Mouse (Mus musculus) small intestine, adult 2 months (tissue): ENCODE results near the gene 1700086D15Rik. TPM values are rescaled to one million over a fixed set of nuclear protein-coding genes. Genes with fewer than 3 reads are reported as not detected.

Experiments
- H3K27ac ChIP-seq: fragments of 200-500 bp; 2 replicates; pipeline ENCODE4 v1.5.1; 2012; ENCODE audit warnings: low read depth, low read length, control low read depth, inconsistent platforms; ENCODE audit not compliant: insufficient read depth
- H3K27me3 ChIP-seq: fragments of 200-500 bp; 2 replicates; pipeline ENCODE4 v1.6.1; 2012; ENCODE audit warnings: mild to moderate bottlenecking, moderate library complexity, low read length, inconsistent platforms; ENCODE audit not compliant: control insufficient read depth, insufficient read depth
- H3K36me3 ChIP-seq: fragments of 200-500 bp; 2 replicates; pipeline ENCODE4 v1.6.1; 2012; ENCODE audit warnings: mild to moderate bottlenecking, low read length, control low read depth, inconsistent platforms; ENCODE audit not compliant: control insufficient read depth, insufficient read depth
- H3K4me1 ChIP-seq: fragments of 200-500 bp; 2 replicates; pipeline ENCODE4 v1.6.1; 2012; ENCODE audit warnings: low read length, inconsistent platforms, mixed read lengths; ENCODE audit not compliant: control insufficient read depth, insufficient read depth, insufficient read length
- H3K4me3 ChIP-seq: fragments of 200-500 bp; 2 replicates; pipeline ENCODE4 v1.5.1; 2012; ENCODE audit warnings: low read depth, mild to moderate bottlenecking, control low read depth, inconsistent platforms, low read length, moderate library complexity
- CTCF ChIP-seq: fragments of 200-500 bp; IDR thresholded peaks from 2 replicates; pipeline ENCODE4 v1.5.1; 2012; ENCODE audit warnings: low read depth, mild to moderate bottlenecking, control low read depth, inconsistent platforms, low read length, moderate library complexity, mixed read lengths; ENCODE audit not compliant: insufficient replicate concordance, insufficient read length; ENCODE audit errors: extremely low read depth
- POLR2A ChIP-seq: fragments of 200-500 bp; IDR thresholded peaks from 2 replicates; pipeline ENCODE4 v1.6.1; 2012; ENCODE audit warnings: low read depth, mild to moderate bottlenecking, control low read depth, inconsistent platforms, low read length, moderate library complexity
- WGBS: fragments of 180-500 bp; shearing (Covaris S2); methylation state at CpG from one replicate; pipeline ENCODE4 v1.1.7; 2018; 5-methylcytosine and 5-hydroxymethylcytosine counted together
- polyA plus RNA-seq: library from polyadenylated mRNA; depleted of rRNA; stranded (reverse); fragments of >200 nt; gene quantifications from 2 replicates; pipeline ENCODE4 v1.2.3, GENCODE M21; 2012

The 1700086D15Rik gene
- polyA plus RNA-seq, 1 experiment = not detected

DNA sequence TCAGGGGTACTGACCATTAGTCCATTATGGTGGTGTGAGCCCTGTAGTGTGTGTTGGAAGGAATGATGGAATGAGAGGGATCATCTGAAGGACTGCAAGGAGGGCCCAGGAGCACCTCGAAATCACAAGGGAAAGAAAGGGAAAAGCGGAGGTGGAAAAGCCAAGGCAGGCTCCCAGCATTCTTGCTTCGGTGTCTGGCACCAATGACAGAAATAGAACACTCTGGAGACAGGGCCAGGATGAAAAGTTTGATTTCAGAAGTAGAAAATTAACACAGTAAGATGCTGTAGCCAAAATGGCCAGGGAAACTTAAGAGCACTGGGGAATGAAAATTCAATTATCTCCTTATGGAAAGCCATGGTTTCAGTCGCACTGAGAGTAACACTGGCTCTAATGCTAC is 26.0 kb downstream of the 1700086D15Rik start:
- 88% methylated on average over 4 of the region's 4 CpGs for WGBS
- H3K4me3 ChIP-seq = no peak overlapping the region
- H3K27ac ChIP-seq = no peak overlapping the region
- no peaks in the 10 kb centered on the region for H3K27me3 ChIP-seq
- TF ChIP-seq POLR2A (no peak), CTCF (no peak)
- H3K36me3 ChIP-seq = no peaks in the 10 kb centered on the region
- H3K4me1 ChIP-seq = no peaks in the 10 kb centered on the region

DNA sequence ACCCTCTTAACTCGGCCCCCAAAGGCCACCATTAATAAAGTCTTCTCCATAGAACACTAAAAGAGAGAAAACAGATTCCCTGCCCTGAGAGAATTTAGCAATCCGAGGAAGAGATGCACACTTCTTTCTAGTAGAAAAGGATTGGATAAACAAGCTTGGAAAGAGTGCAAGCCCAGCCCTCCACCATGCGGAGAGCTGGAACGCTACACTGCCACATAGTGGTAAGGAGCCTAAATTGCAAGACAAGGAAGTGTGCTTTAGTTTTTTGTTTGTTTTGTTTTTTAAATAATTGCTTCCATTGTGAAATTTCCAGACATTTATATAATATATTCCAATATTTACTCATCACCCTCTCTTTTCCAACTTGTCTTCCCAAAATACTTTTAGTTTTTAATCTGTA is 30.6 kb downstream of the 1700086D15Rik start:
- no peaks in the 10 kb centered on the region for H3K36me3 ChIP-seq
- TF ChIP-seq CTCF (no peak), POLR2A (no peak)

DNA sequence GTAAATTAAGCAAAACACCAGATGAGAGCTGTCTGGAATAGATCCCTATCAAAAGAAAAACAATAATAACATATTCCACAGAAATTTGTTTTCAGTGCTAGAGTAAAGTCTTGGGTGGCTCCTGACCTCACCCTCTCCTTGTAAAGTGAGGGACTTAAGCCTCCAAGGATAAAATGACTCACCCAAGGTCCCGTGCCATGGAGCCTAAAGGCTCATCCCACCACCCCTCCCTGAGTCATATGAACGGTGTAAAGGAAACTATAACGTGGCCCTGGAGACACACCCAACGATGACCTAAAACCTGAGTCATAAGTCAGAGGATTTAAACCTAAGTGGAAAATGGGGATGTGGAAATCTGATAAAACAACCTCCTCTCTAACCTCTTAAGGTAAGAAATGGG is 31.0 kb downstream of the 1700086D15Rik start:
- no peaks in the 10 kb centered on the region for H3K4me1 ChIP-seq
- H3K27ac ChIP-seq = no peak overlapping the region
- H3K36me3 ChIP-seq = no peaks in the 10 kb centered on the region
- TF ChIP-seq CTCF (no peak), POLR2A (no peak)
- 40% methylated on average over 4 of the region's 4 CpGs for WGBS
- no peak overlapping the region for H3K4me3 ChIP-seq
- H3K27me3 ChIP-seq = no peaks in the 10 kb centered on the region

More for the DNA sequence above, 30.6 kb downstream of the 1700086D15Rik start:
- WGBS = 84% methylated on average over 4 of the region's 4 CpGs
- Histone ChIP-seq H3K4me1 (no peaks in the 10 kb centered on the region), H3K4me3 (no peak overlapping the region), H3K27ac (no peak overlapping the region), H3K27me3 (no peaks in the 10 kb centered on the region)

DNA sequence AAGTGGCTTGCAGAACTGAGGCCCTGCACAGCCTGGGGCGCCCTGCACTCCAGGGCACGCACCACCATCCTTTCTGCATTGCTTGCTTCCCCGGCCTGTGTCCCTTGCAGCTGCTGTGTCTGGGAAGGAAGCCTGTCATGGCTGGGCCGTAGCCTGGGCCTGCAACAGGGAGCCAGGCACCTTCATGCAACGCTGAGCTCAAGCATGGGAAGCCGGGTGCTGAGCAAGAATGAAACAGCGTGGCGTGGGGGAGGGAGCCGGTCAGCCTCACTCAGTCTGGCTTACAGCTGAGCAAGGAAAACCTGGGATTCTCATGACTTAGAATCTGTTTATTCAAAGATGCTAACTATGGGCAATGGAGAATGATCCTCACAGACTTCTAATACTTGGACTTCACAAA is 33.1 kb downstream of the 1700086D15Rik start:
- Histone ChIP-seq H3K27me3 (no peaks in the 10 kb centered on the region), H3K4me1 (no peaks in the 10 kb centered on the region), H3K4me3 (no peak overlapping the region), H3K36me3 (no peaks in the 10 kb centered on the region), H3K27ac (no peak overlapping the region)
- WGBS = 74% methylated on average over 9 of the region's 9 CpGs
- TF ChIP-seq POLR2A (no peak), CTCF (no peak)

DNA sequence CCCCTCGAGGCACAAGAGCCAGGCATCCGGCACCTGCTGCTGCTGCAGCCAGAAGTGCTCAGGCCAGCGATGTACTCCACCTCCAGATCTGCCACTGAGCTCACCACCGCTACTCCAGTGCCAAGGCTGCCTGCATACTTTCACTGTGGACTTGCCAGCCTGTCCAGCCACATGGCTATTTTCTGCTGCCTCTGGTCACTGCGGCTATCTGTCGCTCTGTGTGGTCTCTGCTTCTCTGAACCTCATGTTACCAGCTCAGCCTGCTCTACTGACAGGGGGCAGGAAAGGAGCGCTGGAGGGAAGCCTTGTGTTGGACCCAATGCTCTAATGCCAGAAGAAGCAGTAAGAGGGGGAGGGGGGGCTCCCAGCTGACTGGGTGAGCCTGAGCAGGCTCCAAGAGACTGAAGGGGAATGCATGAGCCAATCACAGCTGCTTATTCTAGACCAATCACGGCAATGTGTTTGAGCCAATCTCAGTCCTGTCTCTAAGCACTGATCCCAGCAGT is 34.7 kb downstream of the 1700086D15Rik start:
- no peaks in the 10 kb centered on the region for H3K36me3 ChIP-seq
- H3K27me3 ChIP-seq = no peaks in the 10 kb centered on the region
- H3K27ac ChIP-seq = no peak overlapping the region
- no peak for TF ChIP-seq POLR2A
- TF ChIP-seq CTCF = no peak
- H3K4me1 ChIP-seq = no peaks in the 10 kb centered on the region
- no peak overlapping the region for H3K4me3 ChIP-seq
- 67% methylated on average over 8 of the region's 8 CpGs for whole genome bisulfite sequencing

DNA sequence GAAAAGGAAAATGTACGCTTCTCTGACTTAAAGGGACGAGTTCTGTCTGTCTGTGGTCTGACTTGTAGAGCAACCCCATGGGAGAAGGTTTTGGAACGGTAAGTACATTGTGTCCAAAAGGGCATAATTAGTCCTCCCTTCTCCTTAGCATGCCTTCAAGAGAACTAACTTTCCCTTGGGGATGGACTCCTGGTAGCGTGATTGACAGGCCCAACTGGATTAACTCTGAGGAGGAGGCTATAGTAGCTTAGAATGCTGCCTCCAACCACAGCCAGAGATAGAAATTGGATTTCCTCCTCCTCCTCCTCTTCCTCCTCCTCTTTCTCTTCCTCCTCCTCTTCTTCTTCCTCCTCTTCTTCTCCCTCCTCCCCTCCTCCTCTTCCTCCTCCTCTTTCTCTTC is 39.4 kb downstream of the 1700086D15Rik start:
- Histone ChIP-seq H3K27me3 (no peaks in the 10 kb centered on the region), H3K27ac (no peak overlapping the region), H3K4me1 (no peaks in the 10 kb centered on the region), H3K4me3 (no peak overlapping the region), H3K36me3 (no peaks in the 10 kb centered on the region)
- WGBS = 79% methylated on average over 4 of the region's 4 CpGs
- TF ChIP-seq CTCF = no peak
- TF ChIP-seq POLR2A = no peak

DNA sequence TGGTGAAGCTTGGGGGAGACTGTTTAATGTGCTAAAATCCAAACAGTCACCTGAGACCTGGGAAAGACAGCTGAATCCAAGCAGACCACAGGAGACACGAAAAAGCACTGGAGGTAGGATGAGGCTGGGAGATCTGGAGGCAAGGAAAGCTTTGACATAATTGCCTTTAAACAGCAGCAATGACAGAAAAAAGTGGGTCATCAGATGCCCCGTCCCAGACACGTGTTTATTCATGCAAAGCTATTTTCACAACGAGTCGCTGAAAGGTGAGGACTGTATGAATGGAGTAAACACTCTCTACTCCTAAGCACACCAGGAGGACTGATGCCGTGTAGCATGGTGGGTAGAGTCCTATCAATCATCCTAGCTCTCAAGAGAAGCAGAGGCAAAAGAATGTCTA is 43.9 kb downstream of the 1700086D15Rik start:
- WGBS = 74% methylated on average over 6 of the region's 6 CpGs
- no peaks in the 10 kb centered on the region for H3K36me3 ChIP-seq

DNA sequence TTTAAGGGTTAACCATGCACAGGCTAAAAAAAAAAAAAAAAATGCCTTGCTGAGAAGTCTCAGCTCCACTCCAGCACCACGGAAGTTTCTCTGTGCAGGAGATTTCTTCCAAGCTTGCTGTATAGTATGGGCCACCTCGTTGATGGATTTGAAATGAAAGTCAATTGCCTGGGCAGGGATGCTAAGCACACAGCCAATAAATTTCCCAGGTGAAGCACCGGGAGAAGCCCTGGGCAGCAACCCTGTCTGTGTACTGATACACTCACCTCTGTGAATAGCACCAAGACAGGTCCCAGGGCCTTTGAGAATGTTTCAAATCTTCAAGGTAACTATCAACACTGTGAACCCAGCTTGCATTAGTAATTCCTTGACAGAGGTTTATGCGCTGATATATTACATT is 47.6 kb downstream of the 1700086D15Rik start:
- Histone ChIP-seq H3K4me1 (no peaks in the 10 kb centered on the region), H3K27ac (no peak overlapping the region), H3K4me3 (no peak overlapping the region), H3K36me3 (no peaks in the 10 kb centered on the region), H3K27me3 (no peaks in the 10 kb centered on the region)
- WGBS = 24% methylated on average over 4 of the region's 4 CpGs
- no peak for TF ChIP-seq CTCF

More for the DNA sequence above, 43.9 kb downstream of the 1700086D15Rik start:
- Histone ChIP-seq H3K27ac (no peak overlapping the region), H3K27me3 (no peaks in the 10 kb centered on the region), H3K4me3 (no peak overlapping the region), H3K4me1 (no peaks in the 10 kb centered on the region)
- TF ChIP-seq POLR2A = no peak
- TF ChIP-seq CTCF = no peak
